Mouse (Mus musculus) erythroblast, embryonic 14.5 days (primary cell): ENCODE measurements around the gene Cds2.

Source experiments
- GATA1 ChIP-seq: IDR thresholded peaks from 2 replicates; pipeline ENCODE4 v1.6.1; 2012; ENCODE audit warnings: low read length, inconsistent platforms, mixed read lengths
- TAL1 ChIP-seq: IDR thresholded peaks from 3 replicates; pipeline ENCODE4 v1.6.1; 2012; ENCODE audit warnings: low read length, inconsistent platforms, mixed read lengths

- TF ChIP-seq GATA1 (no peak), TAL1 (no peak)
Observed at GRCm38 (mm10) chr2:132323541-132323940, 60.6 kb downstream of the Cds2 start.
